Mouse (Mus musculus): ENCODE measurements around the gene Lypd6b. TPM values are rescaled to one million over a fixed set of nuclear protein-coding genes. Genes with fewer than 3 reads are reported as not detected.

Gene Lypd6b
- polyA plus RNA-seq, 1 experiment from 2014 or later = 18.1 TPM

GRCm38 (mm10) chr2:49773194-49773931, 14.1 kb upstream of the Lypd6b start:
- Histone ChIP-seq H3K27ac (no peak overlapping the region), H3K4me1 (no peaks in the 10 kb centered on the region), H3K9me3 (no peaks in the 10 kb centered on the region), H3K9ac (no peak overlapping the region), H3K4me2 (no peak overlapping the region), H3K36me3 (no peaks in the 10 kb centered on the region), H3K27me3 (replicated peaks) (no peaks in the 10 kb centered on the region), H3K4me3 (replicated peaks) (no peak overlapping the region)
- WGBS = 57% methylated on average over 10 of the region's 10 CpGs
- ATAC-seq (ENCODE audit: insufficient read depth, low FRiP score, low read depth) = peak; percentile 28; the same call in 1 of the 2 replicates

- no peak for ATAC-seq (ENCODE audit: insufficient read depth, low FRiP score, low read depth)
- H3K4me2 ChIP-seq = no peak overlapping the region
- no peaks in the 10 kb centered on the region for H3K27me3 ChIP-seq (replicated peaks)
- no peak overlapping the region for H3K9ac ChIP-seq
- no peaks in the 10 kb centered on the region for H3K9me3 ChIP-seq
- H3K4me1 ChIP-seq = no peaks in the 10 kb centered on the region
- H3K27ac ChIP-seq = no peak overlapping the region
- no peak overlapping the region for H3K4me3 ChIP-seq (replicated peaks)
- no peaks in the 10 kb centered on the region for H3K36me3 ChIP-seq
These were observed 13.3 kb upstream of the Lypd6b start for GRCm38 (mm10) chr2:49774180-49774579.

DNA sequence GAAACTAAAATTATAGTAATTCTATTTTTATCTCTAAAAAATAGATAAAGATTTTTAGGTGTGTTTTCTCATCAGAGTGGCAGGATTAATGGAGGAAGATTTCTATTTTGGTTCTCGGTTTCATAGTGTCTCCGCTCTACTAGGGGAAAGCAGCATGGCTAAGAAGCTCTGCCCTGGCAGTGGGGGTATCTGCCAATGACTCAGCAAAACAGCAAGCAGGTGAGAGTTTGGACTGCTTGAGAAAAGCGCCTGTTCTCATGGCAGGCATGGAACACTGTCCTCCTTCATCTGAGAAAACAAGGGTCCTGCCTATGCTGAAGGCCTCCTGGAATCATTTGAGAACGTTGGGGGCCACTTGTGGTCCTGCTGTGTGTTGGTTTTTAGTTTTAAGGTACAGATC, 12.3 kb upstream of the Lypd6b start:
- Histone ChIP-seq H3K27me3 (replicated peaks) (no peaks in the 10 kb centered on the region), H3K4me2 (no peak overlapping the region), H3K9me3 (no peaks in the 10 kb centered on the region), H3K36me3 (no peaks in the 10 kb centered on the region), H3K9ac (no peak overlapping the region), H3K27ac (no peak overlapping the region), H3K4me1 (no peaks in the 10 kb centered on the region), H3K4me3 (replicated peaks) (no peak overlapping the region)
- ATAC-seq (ENCODE audit: insufficient read depth, low FRiP score, low read depth) = no peak
- WGBS = 77% methylated on average over 4 of the region's 4 CpGs

DNA sequence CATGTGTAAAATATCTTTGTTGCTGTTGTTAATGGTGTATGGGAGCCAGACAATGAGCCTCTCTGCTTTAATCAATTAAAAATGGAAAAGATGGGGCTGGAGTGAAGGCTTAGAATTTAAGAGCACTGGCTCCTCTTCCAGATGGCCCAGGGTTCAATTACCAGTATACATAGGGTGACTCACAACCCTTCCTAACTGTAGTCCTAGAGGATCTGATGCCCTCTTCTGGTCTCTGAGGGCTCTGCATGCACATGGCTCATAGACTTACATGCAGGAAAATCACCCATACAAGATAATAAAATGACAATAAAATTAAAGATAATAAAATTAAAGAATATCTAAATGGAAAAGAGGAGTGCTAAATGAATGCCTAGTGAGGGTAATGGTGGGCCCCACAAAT, 11.8 kb upstream of the Lypd6b start:
- no peak overlapping the region for H3K4me3 ChIP-seq (replicated peaks)
- no peak overlapping the region for H3K27ac ChIP-seq
- no peaks in the 10 kb centered on the region for H3K4me1 ChIP-seq
- H3K9ac ChIP-seq = no peak overlapping the region
- no peaks in the 10 kb centered on the region for H3K9me3 ChIP-seq
- H3K36me3 ChIP-seq = no peaks in the 10 kb centered on the region
- no peak for ATAC-seq (ENCODE audit: insufficient read depth, low FRiP score, low read depth)
- H3K27me3 ChIP-seq (replicated peaks) = no peaks in the 10 kb centered on the region
- H3K4me2 ChIP-seq = no peak overlapping the region

DNA sequence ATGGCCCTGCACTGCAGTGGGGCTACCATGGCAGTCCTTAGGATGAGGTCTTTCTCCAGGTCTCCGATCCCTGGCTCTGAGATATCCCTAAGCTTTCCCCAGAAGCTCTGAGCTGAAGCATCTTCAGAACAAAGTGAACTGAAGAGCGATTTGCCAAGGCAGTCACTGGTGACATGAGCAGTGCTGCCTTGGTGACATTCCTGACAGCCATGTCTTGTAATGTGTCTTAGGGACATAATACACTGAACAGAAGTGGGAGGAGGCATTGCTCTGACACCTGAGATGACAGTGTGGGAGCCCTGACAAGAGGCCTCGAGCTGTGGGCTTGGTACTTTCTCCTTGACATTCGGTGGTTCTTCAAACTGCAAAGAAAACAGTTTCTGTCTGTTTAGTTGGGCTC, 11.1 kb upstream of the Lypd6b start:
- Histone ChIP-seq H3K9ac (no peak overlapping the region), H3K9me3 (no peaks in the 10 kb centered on the region), H3K27ac (no peak overlapping the region), H3K36me3 (no peaks in the 10 kb centered on the region), H3K27me3 (replicated peaks) (no peaks in the 10 kb centered on the region), H3K4me2 (no peak overlapping the region), H3K4me3 (replicated peaks) (no peak overlapping the region), H3K4me1 (no peaks in the 10 kb centered on the region)
- no peak for ATAC-seq (ENCODE audit: insufficient read depth, low FRiP score, low read depth)
- WGBS = 81% methylated on average over 4 of the region's 4 CpGs

- Histone ChIP-seq H3K36me3 (no peaks in the 10 kb centered on the region), H3K27ac (no peak overlapping the region), H3K4me1 (0 out of 2 replicates have a peak, but pooled peaks cover 8% of the 10 kb centered on the region), H3K4me3 (replicated peaks) (peak overlapping the region; percentile 57), H3K9ac (peak overlapping the region; percentile 52), H3K4me2 (peak overlapping the region; percentile 82), H3K9me3 (no peaks in the 10 kb centered on the region), H3K27me3 (replicated peaks) (no peaks in the 10 kb centered on the region)
- WGBS = 2% methylated on average over 14 of the region's 14 CpGs
- ATAC-seq (ENCODE audit: insufficient read depth, low FRiP score, low read depth) = no peak
These were observed 547 bp downstream of the Lypd6b start for GRCm38 (mm10) chr2:49788051-49788418.

- Histone ChIP-seq H3K27ac (no peak overlapping the region), H3K4me1 (0 out of 2 replicates have a peak, but pooled peaks cover 8% of the 10 kb centered on the region), H3K4me3 (replicated peaks) (peak overlapping the region; percentile 57), H3K9ac (no peak overlapping the region), H3K27me3 (replicated peaks) (no peaks in the 10 kb centered on the region), H3K9me3 (no peaks in the 10 kb centered on the region), H3K36me3 (no peaks in the 10 kb centered on the region), H3K4me2 (peak overlapping the region; percentile 82)
- 21% methylated on average over 3 of the region's 3 CpGs for WGBS
- no peak for ATAC-seq (ENCODE audit: insufficient read depth, low FRiP score, low read depth)
These were observed 1.2 kb downstream of the Lypd6b start for GRCm38 (mm10) chr2:49788643-49789042.

DNA sequence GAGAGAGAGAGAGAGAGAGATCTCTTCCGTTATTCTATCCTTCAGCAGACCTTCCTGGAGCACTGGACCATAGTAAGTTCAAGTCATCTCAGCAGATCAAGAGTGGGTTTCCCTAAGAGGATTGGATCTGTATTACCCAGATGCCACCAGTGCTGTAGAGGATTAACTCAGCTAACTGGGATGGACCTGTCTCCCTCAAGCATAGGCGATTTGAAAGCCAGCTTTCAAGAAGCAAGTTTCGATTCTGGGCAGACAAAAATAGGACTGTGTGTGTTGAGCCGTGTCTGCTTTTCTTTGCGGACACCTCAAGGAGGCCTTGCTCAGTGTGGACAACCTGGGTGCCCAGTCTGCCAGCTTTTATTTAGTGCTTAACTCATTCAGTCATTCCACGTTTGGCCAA, 1.6 kb downstream of the Lypd6b start:
- no peak for ATAC-seq (ENCODE audit: insufficient read depth, low FRiP score, low read depth)
- Histone ChIP-seq H3K27me3 (replicated peaks) (no peaks in the 10 kb centered on the region), H3K36me3 (no peaks in the 10 kb centered on the region), H3K4me2 (peak overlapping the region; percentile 82; the same call in 1 of the 2 replicates), H3K4me3 (replicated peaks) (peak overlapping the region; percentile 57; the same call in 1 of the 2 replicates), H3K9me3 (no peaks in the 10 kb centered on the region), H3K27ac (no peak overlapping the region), H3K9ac (no peak overlapping the region), H3K4me1 (0 out of 2 replicates have a peak, but pooled peaks cover 8% of the 10 kb centered on the region)
- 68% methylated on average over 6 of the region's 6 CpGs for WGBS

DNA sequence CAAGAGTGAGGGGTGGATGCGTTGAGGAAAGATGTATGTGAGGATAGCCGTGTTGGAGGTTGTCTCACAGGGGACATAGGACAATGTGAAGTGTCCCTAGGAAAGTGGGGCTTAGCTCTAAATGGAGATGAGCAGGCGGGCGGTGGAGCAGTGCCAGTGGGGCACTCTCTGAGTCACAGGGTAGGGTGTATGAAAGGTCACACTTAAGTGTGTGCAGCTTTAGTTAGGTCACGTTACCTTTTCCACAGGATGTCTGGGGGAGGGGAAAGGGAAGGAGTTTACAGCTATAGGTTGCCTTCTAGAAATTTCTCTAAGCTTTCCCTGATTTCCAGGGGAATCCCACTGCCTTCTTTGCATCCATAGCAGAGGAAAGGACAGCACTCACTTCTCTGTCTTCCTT, 2.0 kb downstream of the Lypd6b start:
- H3K4me2 ChIP-seq = no peak overlapping the region; the same call in 1 of the 2 replicates
- no peak overlapping the region for H3K9ac ChIP-seq
- H3K27me3 ChIP-seq (replicated peaks) = no peaks in the 10 kb centered on the region
- no peaks in the 10 kb centered on the region for H3K9me3 ChIP-seq
- no peaks in the 10 kb centered on the region for H3K36me3 ChIP-seq
- WGBS = 78% methylated on average over 5 of the region's 5 CpGs
- ATAC-seq (ENCODE audit: insufficient read depth, low FRiP score, low read depth) = no peak
- no peak overlapping the region for H3K27ac ChIP-seq
- 0 out of 2 replicates have a peak, but pooled peaks cover 8% of the 10 kb centered on the region for H3K4me1 ChIP-seq
- H3K4me3 ChIP-seq (replicated peaks) = 0 out of 2 replicates have a peak overlapping the region, but pooled peaks have one; percentile 57

DNA sequence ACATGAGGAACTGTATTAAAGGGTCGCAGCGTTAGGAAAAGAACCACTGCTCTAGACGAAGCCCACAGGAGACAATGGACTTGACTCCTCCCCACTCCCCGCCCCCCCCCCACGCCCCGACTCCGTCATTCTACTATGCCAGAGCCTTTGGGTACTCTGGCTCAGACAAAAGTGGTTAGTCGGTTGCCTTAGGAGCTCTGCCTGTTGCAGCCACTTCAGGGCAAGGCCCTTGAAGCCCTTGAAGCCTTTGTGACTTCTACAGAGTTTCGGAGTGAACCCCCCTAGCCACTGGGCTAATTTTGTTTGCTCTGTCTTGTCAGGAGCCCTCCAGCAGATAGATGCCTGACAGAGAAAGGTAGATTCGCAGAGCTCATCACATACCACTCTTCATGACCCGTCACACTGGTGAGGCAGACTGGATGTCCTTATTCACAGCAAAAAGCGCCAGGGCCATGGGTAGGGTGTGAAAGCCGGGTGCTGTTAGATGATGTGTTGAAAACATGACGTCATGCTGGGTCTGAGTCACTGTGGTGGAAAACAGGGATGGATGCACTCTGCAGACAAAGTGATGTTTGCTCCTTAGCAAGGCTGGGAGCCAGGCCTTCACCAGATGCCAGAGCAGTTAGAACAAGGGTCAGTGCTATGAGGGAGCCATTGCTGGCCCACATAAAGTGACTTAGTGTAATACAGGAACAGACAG, 10.1 kb downstream of the Lypd6b start:
- Histone ChIP-seq H3K9me3 (no peaks in the 10 kb centered on the region), H3K4me1 (no peaks in the 10 kb centered on the region), H3K27ac (no peak overlapping the region), H3K36me3 (no peaks in the 10 kb centered on the region), H3K9ac (no peak overlapping the region), H3K4me3 (replicated peaks) (no peak overlapping the region), H3K4me2 (no peak overlapping the region), H3K27me3 (replicated peaks) (no peaks in the 10 kb centered on the region)
- no peak; the same call in 1 of the 2 replicates for ATAC-seq (ENCODE audit: insufficient read depth, low FRiP score, low read depth)
- 55% methylated on average over 14 of the region's 14 CpGs for WGBS

- 61% methylated on average over 8 of the region's 8 CpGs for WGBS
- Histone ChIP-seq H3K27me3 (replicated peaks) (no peaks in the 10 kb centered on the region), H3K9ac (no peak overlapping the region), H3K9me3 (no peaks in the 10 kb centered on the region), H3K4me3 (replicated peaks) (no peak overlapping the region), H3K27ac (no peak overlapping the region), H3K36me3 (no peaks in the 10 kb centered on the region), H3K4me1 (no peaks in the 10 kb centered on the region), H3K4me2 (no peak overlapping the region)
- ATAC-seq (ENCODE audit: insufficient read depth, low FRiP score, low read depth) = no peak
These were observed 17.0 kb downstream of the Lypd6b start for GRCm38 (mm10) chr2:49804448-49804847.

DNA sequence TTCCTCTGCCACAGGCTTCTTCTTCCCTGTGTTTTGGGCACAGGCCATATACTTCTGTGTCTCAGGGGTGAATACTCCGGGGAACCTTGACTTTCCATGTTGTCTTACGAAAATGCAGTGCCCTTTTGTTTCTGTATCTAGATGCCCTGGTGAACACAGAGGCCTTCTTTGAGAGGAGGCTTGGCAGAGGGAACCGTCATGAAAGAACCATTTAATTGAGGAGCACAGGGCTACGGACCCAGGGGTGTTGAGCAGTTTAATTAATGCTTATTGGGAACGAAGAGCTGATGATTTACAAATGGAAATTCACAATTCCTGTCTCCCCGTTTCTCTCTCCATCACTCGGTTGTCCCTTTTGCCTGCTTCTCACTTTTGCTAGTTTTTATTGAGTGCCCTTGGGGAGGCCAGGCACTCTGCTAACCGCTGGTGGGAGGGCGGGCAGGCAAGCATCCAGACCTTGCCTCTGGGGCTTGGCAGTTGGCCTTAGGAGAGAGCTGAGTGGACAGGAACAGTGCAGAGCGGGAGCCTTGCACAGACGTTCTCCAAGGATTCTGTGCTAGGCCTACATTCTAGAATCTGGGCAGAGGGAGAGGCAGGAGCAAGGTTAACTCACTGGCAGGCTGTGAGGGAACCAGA, 18.4 kb downstream of the Lypd6b start:
- no peaks in the 10 kb centered on the region for H3K36me3 ChIP-seq
- ATAC-seq (ENCODE audit: insufficient read depth, low FRiP score, low read depth) = no peak
- H3K4me1 ChIP-seq = no peaks in the 10 kb centered on the region
- no peaks in the 10 kb centered on the region for H3K27me3 ChIP-seq (replicated peaks)
- H3K9ac ChIP-seq = no peak overlapping the region
- H3K27ac ChIP-seq = no peak overlapping the region
- no peak overlapping the region for H3K4me3 ChIP-seq (replicated peaks)
- 79% methylated on average over 11 of the region's 11 CpGs for WGBS
- H3K9me3 ChIP-seq = no peaks in the 10 kb centered on the region
- no peak overlapping the region for H3K4me2 ChIP-seq

Measured in stomach, embryonic 15.5 days (tissue).